Mouse (Mus musculus) thymus, adult 2 months (tissue): ENCODE results near the gene Nfatc3.

Experiments
- CTCF ChIP-seq: fragments of 200-500 bp; IDR thresholded peaks from 2 replicates; pipeline ENCODE4 v1.5.1; 2012; ENCODE audit warnings: mild to moderate bottlenecking, control low read depth, low read length, moderate library complexity, borderline replicate concordance; ENCODE audit not compliant: control insufficient read depth, poor library complexity, insufficient read depth; ENCODE audit errors: extremely low read depth
- POLR2A ChIP-seq: fragments of 200-500 bp; IDR thresholded peaks from 2 replicates; pipeline ENCODE4 v1.6.1; 2012; ENCODE audit warnings: mild to moderate bottlenecking, low read length, control low read depth, moderate library complexity; ENCODE audit not compliant: control insufficient read depth, poor library complexity, insufficient read depth; ENCODE audit errors: extremely low read depth

DNA sequence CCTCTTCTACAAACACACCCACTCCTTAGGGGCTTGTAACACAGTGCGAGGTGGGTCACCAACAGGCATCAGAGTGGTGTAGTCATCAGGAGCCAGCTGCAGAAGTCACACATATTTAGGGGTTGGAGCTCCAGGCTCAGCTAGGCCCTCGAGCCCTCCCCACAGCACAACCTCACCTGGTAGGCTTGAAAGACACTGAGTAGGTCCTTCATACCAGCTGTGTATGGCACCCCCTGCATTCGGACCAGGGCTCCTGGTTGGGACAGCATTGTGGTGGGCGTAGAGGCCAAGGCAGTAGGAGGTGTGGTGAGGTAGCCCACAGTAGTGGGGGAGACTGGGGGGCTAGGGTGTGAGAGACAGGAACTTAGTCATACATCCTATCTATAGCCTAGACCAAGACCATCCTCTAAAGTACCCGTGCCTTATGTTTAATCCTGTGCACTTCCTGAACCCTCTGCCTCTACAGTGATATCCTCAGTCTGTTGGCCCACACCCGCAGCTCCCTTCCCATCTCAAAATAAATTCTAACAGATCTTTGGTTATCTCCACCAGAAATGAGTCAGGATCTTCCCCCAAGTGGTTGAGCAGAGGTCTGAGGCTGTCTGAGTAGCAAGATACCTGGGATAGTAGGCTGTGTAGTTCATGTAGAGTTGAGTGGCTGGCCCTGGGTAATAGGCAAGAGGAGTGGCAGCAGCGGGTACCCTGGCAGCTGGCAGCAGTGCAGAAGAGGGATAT is 73.0 kb downstream of the Nfatc3 start:
- TF ChIP-seq CTCF (no peak), POLR2A (no peak)
